Mouse (Mus musculus) cerebellum, postnatal 25 days (tissue): Measurements from ENCODE around the gene Ntn5.

Experiments
- DNase-seq, 2 experiments: peaks; one replicate each; pipeline ENCODE4 v3.0.0; 2021; ENCODE audit warnings: mixed read lengths in 2 of 2

Ntn5 gene

DNA sequence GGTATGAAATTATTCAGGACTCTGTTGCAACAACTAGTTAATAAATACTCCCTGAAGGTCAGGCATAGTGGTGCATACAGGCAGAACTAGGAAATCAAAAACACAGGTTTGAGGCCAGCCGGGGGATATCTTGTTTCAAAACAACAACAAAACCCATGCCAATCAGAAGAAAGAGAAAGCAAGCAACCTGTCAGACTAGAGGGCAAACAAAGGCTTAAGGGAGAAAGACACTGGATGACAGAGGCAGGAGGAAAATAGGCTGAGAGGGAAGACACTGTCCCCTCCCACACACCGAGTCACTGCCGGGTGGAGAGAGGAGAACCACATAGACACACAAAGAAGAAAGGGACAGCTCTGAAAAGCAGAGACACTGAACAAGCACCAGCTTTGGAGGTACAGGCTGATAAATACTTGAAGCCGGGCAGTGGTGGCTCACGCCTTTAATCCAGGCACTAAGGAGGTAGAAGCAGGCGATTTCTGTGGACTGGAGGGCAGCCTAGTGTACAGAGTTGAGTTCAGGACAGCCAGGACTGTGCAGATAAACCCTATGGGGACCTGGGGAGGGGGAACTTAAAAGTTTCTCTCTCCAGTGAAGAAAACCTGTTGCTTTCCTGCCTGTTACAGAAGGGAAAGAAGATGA, 30.2 kb downstream of the Ntn5 start:
- DNase-seq, result no peak

GRCm38 (mm10) chr7:45714630-45715089, 30.8 kb downstream of the Ntn5 start:
- DNase-seq, result no peak

DNA sequence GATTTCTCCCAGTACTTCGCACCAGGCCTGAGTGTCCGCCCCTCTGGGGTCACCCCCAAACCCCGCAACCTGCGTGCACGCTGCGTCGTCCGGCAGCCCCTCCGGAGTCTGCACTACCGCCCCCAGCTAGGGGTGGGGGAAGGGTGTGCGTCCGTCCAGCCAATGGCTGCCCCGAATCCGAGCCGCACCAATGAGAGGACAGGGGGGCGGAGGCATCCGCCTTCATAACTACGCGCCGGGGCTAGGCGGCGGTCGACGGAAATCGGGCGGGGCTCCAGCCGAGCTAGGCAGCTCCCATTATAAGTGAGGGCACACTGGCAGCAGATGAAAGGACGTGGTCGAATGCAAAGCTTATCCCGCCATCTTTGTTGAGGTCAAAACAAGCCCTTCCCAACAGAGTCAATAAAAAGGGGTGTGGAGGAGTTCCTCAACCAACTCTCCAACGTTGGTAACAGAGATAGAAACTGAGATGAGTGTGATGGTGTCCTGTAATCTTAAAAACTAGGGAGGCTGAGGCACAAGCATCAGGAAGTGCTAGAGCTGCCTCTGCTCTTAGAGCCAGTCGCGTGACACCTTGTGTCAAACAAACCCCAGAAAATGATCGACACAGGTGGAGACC, 31.4 kb downstream of the Ntn5 start, which contains the start of gene Rpl18:
TSS of gene Rpl18 (plus strand) at position 368 of the 619 bp plus-strand sequence.
- DNase-seq, result peak; percentile 97 to 99

DNA sequence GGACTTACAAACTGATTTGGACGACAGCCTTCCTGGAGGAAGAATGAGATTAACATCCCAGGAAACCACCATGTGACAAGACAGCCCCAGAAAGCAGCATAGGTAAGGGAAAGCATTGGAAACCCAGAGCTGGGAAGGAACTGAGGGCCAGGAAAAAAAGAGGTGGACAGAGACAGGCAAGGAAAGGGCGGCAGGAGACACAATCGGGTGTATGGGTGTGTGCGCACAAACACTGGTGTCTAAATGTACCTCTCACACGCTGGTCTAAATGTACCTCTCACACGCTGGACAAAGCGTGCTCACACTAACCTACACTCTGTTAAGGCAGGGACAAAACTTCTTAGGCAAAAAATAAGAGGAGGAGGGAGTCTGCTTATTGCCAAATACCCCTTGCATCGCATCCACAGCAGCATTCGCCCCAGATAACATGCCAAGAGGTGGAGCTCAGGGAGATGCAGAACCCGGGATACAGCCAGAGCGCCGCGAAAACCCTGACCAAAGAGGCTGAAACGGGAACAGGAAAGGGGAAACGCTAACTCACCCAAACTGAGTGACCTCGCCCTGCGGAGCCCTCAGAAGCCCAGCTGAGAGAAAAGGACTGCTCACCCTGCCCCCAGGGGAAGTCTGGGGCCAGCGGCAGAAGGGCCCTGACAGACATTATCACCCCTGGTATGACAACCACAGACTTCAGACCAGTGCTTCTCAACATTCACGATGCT, 32.1 kb downstream of the Ntn5 start:
- no peak for DNase-seq

GRCm38 (mm10) chr7:45716460-45716857, 32.6 kb downstream of the Ntn5 start:
- no peak for DNase-seq

GRCm38 (mm10) chr7:45716952-45717917, 33.4 kb downstream of the Ntn5 start:
- no peak for DNase-seq

- peak; percentile 99 for DNase-seq
Measured at GRCm38 (mm10) chr7:45717918-45718297, 34.1 kb downstream of the Ntn5 start, which contains the start of gene Sphk2. TSS of gene Sphk2 (minus strand) at chr7:45718002.

DNA sequence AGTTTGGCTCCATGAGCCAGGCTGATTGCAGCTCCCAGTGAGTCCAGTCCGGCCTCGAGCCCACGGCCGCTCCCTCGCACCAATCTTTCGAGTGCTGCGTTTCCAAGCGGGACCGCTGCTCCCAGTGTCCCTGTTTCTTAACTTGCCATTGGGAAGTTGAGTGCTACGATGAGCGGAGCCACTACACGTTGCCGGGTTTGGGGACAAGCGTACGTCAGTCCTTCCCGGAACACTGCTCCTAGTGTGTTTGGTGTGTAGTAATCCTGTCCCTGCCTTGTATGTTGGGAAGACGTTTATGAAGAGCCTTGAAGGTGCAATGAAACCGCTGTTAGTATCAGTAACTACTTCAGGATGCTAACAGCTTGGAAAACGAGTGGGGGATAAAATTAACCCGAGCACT, 34.5 kb downstream of the Ntn5 start:
- DNase-seq, result no peak

- no peak for DNase-seq
Measured at GRCm38 (mm10) chr7:45719180-45719579, 35.4 kb downstream of the Ntn5 start.

DNA sequence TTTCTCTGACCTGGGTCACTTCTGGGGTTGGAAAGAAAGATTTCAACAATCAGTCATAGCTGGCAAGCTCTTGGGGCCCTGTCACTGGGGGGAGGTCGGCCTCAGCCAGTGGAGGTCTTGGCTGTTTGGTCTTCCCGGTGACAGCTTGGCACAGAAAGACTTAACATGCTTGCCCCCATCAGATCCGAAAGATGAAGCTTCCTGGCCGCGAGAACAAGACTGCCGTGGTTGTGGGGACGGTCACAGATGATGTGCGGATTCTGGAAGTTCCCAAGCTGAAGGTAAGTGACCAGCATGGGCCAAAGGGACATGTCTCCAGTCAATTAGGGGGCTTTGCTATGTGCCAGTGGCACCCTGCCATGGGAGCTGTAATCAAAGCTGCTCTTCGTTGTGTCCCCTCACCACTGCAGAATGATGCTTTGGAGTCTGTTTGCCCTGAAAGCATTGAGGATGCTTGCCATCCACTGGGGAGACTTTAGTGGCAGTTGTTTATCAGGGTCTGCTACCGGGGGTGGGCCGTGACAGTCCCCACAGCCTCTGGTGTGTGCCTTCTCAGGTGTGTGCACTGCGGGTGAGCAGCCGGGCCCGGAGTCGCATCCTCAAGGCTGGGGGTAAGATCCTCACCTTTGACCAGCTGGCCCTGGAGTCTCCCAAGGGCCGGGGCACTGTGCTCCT, 36.1 kb downstream of the Ntn5 start:
- DNase-seq, result no peak

DNA sequence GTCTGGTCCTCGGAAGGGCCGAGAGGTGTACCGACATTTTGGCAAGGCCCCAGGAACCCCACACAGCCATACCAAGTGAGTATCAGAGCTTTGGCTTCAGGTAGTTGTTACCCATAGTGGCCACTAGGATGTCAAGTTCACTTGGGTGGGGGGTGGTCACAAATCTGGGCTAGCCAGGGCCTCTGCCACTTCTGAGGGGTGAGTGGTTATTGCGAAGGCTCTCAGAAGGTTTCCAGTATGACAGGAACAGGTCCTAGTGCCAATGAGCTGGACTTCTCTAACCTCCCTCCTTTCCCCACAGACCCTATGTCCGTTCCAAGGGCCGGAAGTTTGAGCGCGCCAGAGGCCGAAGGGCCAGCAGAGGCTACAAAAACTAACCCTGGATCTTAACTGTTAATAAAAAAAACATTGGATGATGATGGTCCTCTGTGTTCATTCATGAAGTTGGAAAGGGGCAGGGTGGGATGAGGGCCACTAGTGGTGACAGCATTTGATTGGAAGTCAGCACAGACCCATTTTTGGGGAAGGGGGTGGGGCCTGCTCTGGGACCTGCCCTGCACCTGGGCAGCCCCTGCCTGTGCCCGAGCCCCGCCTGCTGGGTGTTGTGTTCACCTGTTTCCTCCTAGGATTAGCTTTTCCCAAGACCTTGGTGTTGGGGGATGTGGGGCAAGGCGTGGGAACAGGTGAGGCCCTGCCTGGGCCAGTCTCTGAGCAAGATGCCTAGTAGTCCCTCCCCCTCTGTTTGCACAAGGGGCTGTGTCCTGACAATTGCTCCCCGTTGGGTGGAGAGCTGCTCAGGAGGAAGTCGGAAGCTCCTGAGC, 36.8 kb downstream of the Ntn5 start, which contains the start of gene Fam83e:
TSS of gene Fam83e (plus strand) at position 800 of the 821 bp plus-strand sequence.
- no peak for DNase-seq

GRCm38 (mm10) chr7:45721234-45721571, 37.4 kb downstream of the Ntn5 start:
- no peak for DNase-seq

DNA sequence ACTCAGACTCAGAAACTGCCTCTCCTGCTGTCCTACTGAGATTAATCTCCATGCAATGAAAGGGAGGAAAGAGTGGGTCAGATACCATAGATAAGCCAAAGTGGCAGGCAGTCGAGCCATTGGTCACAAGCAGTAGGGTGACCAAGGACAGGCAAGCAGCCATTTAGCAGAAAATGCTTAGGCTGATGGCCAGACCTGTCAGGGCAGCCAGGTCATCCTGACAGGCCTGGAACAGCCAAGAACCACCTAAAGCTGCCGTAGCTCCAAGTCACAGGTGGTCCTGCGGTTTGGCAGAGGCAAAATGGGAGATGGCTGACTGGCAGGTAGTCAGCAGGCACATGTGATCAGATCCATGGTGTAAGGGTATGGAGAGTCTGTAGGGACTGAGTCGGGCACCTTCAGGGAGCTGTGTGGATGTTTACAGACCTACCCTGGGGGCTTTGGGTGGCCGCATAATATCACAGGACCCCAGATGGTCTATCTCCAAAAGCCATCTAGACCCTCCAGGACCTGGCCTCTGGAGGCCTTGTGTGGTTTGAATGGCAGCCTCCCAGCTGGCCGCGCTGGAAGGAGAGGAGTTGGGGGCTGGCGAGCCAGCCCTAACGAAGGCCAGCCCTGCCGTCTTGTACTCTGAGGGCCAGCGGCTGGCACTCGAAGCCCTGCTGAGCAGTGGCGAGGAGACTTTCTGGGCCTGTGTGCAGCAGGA, 38.0 kb downstream of the Ntn5 start:
- peak in 1 of 2 experiments; percentile 35 for DNase-seq

DNA sequence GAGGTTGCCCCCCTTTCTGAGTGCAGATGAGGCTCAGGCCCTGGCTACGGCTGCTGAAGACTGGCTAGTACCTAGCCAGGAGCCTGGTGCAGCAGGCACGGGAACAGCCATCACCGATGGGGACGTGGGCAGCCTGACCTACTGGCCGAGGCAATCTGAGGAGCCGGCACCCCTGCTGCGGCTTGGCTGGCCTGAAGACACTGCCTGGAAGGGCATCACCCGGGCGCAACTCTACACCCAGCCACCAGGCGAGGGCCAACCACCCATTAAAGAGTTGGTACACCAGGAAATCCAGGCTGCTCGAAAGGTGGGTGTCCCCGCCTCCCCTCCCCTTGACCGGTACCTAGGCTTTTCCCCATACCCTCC, 38.5 kb downstream of the Ntn5 start:
- DNase-seq, result peak; percentile 60 to 73

GRCm38 (mm10) chr7:45723301-45723700, 39.5 kb downstream of the Ntn5 start:
- DNase-seq, result no peak

DNA sequence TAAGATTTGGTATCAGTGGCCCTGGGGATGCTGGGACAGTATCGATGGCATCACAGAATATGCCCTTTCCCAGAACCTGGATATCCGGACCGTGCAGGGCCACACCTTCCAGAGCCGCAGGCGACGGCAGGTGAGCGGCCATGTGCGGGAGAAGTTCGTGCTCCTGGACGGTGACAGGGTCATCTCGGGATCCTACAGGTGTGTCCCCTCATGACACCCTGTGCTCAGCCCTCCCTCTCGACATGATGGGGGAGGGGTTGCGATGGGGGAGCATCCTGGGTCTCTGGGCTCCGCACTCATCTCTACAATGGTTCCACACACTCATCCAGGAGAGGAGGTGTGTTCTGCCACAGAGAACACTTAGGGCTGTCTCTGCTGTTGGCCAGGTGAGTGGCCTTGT, 40.0 kb downstream of the Ntn5 start:
- DNase-seq, result no peak

DNA sequence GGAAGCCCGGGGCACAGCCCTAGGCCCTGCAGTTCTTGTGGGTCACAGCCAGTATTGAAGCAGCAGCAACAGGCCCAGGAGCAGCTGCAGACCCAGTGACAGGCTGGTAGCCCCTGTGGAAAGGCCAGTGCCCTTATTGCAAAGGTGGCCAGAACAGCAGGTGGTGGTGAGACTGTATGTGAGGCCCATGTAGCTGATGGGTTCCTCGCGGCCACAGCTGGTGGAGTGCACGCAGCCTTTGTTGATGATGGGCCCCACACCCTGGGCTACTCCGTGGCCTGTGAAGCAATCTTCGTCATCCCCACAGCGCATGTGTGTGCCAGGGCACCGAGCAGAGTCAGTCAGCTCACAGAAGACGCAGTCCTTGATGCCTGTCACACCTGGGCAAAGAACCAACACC, 41.3 kb downstream of the Ntn5 start:
- DNase-seq, result no peak

GRCm38 (mm10) chr7:45725713-45726112, 41.9 kb downstream of the Ntn5 start, which contains the start of gene Spaca4:
TSS of gene Spaca4 (minus strand) at chr7:45725813.
- no peak for DNase-seq

GRCm38 (mm10) chr7:45726419-45726818, 42.6 kb downstream of the Ntn5 start:
- DNase-seq, result no peak

- no peak for DNase-seq
Measured at GRCm38 (mm10) chr7:45727625-45728024, 43.8 kb downstream of the Ntn5 start.
